Mouse (Mus musculus): ENCODE data around the gene Sfr1.

Sfr1 gene

DNA sequence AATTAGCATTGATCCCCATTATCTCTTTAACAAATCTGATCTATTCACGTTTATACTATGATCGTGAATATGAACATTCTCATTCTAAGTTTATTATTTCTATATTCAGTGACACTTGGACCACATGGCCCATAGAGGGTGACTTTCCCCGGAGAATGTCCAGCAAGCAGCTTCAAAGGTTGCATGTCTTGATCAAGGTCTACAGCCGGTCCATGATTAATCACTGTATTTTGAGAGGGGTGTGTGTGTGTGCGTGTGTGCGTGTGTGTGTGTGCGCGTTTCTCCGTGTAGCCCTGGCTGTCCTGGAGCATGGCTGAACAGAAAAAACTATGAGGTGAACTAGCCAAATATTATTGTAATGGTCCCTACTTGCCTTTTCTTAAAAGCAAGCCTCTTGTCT lies 21.0 kb downstream of the Sfr1 start:
- no peak for DNase-seq (ENCODE audit: low read depth, low spot score)

DNA sequence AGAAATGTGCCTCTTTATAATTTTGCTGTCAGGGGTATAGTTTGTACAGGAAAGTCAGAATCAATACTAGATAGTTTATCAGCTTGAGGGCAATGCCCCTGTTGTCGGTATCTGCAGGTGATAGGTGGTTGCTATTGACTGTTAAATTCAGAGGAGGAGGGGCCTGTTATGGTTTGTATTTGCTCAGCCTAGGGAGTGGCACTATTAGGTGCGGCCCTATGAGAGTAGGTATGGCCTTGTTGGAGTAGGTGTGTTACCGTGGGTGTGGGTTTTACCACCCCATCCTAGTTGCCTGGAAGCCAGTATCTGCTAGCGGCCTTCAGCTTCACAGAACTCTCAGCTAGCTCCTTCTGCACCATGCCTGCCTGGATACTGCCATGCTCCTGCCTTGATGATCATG lies 22.4 kb downstream of the Sfr1 start:
- no peak for DNase-seq (ENCODE audit: low read depth, low spot score)

DNA sequence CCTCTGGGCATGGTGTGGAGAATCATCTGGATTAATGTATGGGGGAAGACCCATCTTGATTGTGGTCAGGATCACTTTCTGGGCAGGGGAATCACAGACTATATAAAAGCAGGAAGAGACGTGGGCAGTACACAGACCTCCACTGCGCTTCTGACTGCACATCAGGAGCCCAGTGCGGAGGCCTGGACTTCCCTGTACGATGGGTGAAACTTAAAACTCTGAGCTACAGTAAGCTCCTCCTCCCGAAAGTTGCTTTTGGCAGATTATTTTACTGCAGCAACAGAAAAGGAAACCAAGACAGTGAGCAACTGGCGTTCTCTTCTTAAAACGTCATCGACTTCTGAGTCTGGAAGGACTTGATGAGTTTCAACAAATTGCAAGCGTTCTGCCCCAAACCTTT lies 23.4 kb downstream of the Sfr1 start:
- DNase-seq (ENCODE audit: low read depth, low spot score), result no peak

DNA sequence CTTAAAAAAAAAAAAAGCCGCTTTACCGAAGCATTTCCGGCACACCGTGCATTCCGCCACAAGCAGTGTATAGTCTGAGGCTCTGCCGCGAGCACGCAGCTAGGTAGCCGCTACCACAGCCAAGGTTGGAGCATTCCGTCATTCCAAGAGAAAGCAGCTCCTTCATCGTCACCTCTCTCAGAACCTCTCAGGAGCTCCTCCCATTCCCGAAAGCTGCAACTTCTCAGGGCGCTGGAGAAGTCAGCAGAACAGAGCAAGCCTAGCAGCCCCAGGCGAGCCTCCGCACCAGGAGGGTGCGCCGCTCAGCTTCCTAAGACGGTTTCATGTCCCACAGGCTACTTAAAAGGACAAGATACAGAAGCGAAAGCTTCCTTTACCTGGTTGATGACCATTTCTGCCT lies 24.1 kb downstream of the Sfr1 start:
- no peak for DNase-seq (ENCODE audit: low read depth, low spot score)

DNA sequence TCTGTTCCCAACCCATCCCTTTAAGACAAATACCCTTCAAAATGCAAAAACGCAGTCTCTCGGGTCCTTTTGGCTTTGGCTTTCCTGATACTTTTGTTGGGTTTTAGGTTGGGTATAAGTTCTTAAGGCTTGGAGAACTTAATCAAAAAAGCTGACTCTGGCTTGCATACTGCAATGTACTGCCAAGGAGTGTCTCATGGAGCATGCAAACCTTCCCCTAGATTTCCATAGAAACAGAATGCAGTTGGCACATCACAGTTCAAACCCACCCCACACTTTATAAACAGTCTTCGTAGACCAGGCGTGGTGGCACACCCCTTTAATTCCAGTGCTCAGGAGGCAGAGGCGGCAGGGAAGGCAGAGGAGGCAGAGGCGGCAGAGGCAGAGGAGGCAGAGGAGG lies 46.4 kb downstream of the Sfr1 start:
- DNase-seq (ENCODE audit: low read depth, low spot score), result no peak

DNA sequence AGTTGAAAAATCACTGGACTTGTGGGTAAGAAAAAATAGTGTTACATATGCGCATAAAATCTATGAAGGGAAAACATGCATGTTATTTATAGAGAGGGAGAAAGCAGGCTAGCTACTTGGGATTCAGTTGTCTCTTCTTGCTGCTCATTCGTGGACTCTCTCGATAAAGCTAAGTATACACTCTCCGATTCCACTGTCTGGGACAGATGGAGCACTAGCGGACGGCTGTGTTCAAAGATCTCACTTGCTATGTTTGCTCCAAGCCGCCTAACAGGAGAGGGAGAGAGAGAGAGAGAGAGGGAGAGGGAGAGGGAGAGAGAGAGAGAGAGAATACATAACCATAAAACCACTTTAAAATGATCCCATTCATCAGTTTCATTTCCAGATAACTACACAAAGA lies 48.7 kb downstream of the Sfr1 start:
- no peak for DNase-seq (ENCODE audit: low read depth, low spot score)

DNA sequence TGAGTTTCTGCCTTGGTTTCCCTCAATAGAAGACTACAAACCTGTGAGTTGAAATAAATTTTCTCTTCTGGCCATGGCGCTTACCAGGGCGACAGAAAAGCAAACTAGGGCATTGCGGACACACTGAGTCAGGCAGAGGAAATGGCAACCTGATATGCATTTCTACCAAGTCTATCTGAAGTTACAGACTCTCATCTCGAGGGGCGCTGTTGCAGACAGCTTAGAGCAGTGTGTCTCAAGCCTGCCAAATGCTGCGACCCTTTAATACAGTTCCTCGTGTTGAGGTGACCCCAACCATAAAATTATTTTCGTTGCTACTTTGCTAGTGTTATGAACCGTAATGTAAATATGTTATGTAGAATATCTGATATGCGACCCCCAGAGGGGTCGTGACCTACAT lies 49.5 kb downstream of the Sfr1 start:
- no peak for DNase-seq (ENCODE audit: low read depth, low spot score)

DNA sequence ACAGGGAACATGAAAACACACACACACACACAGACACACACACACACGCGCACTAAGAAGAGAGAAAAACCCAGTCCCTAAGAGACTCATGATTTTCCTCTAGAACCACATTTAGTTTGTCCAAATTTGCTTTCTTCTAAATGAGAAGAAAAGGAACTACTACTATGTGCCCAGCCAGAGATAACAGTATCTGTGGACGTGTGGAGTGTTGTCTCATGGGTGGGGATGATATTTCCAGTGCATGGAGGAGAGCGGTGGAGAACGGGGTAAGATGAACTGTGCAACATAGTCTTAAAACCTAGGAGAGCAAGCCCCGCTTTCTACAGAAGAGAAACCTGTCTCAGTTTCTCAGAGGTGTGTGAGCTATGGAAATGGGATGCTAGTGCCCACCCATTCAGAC lies 52.4 kb downstream of the Sfr1 start:
- DNase-seq (ENCODE audit: low read depth, low spot score), result no peak
